ENCODE assay signal across 8 mouse cellular contexts in genomic region chr7:120597744-120598243, GRCm38 (mm10). TPM values are rescaled to one million over a fixed set of nuclear protein-coding genes. Genes with fewer than 3 reads are reported as not detected.
A peak's percentile ranks its signal among the peaks of the same experiment; 100 is the strongest.
DNase-seq lines count a peak whose midpoint lies in the region; ATAC-seq and TF ChIP-seq lines count a peak whose summit lies in the region.

No protein-coding gene starts in this region.

- 10% methylated on average over 41 of the region's 41 CpGs for WGBS in heart, embryonic 10.5 days
- 7% methylated on average over 41 of the region's 41 CpGs for WGBS in forebrain, embryonic 10.5 days
- 9% methylated on average over 41 of the region's 41 CpGs for WGBS in hindbrain, embryonic 13.5 days
- 9% methylated on average over 41 of the region's 41 CpGs for WGBS in limb, embryonic 11.5 days
- WGBS in midbrain, embryonic 16.5 days = 4% methylated on average over 41 of the region's 41 CpGs

- H3K9me3 ChIP-seq in heart, embryonic 10.5 days = no peaks in the 10 kb centered on the region
- H3K9me3 ChIP-seq in forebrain, embryonic 10.5 days = no peaks in the 10 kb centered on the region
- no peaks in the 10 kb centered on the region for H3K9me3 ChIP-seq in hindbrain, embryonic 13.5 days
- H3K9me3 ChIP-seq in limb, embryonic 11.5 days (ENCODE audit: control insufficient read depth, low read length) = no peaks in the 10 kb centered on the region
- no peaks in the 10 kb centered on the region for H3K9me3 ChIP-seq in midbrain, embryonic 16.5 days (replicated peaks; ENCODE audit: control insufficient read depth, low read length, poor library complexity, severe bottlenecking)

- H3K27ac ChIP-seq in heart, embryonic 10.5 days = peak overlapping the region; percentile 64
- peak overlapping the region; percentile 80 for H3K27ac ChIP-seq in forebrain, embryonic 10.5 days
- peak overlapping the region; percentile 71 for H3K27ac ChIP-seq in hindbrain, embryonic 13.5 days
- H3K27ac ChIP-seq in limb, embryonic 11.5 days (replicated peaks; ENCODE audit: low read depth, low read length) = no peak overlapping the region
- H3K27ac ChIP-seq in midbrain, embryonic 16.5 days (ENCODE audit: low read length) = peak overlapping the region; percentile 79

- H3K27me3 ChIP-seq in heart, embryonic 10.5 days (ENCODE audit: insufficient read depth, poor library complexity, severe bottlenecking) = peaks cover 26% of the 10 kb centered on the region
- peaks cover 25% of the 10 kb centered on the region for H3K27me3 ChIP-seq in forebrain, embryonic 10.5 days (ENCODE audit: poor library complexity, severe bottlenecking)
- no peaks in the 10 kb centered on the region; the same call in 1 of the 2 replicates for H3K27me3 ChIP-seq in hindbrain, embryonic 13.5 days
- no peaks in the 10 kb centered on the region for H3K27me3 ChIP-seq in limb, embryonic 11.5 days (ENCODE audit: control insufficient read depth, insufficient read depth, low read length)
- no peaks in the 10 kb centered on the region; the same call in 1 of the 2 replicates for H3K27me3 ChIP-seq in midbrain, embryonic 16.5 days (ENCODE audit: control insufficient read depth, insufficient read depth, low read depth, low read length)

- H3K9ac ChIP-seq in hindbrain, embryonic 13.5 days = peak overlapping the region; percentile 74
- H3K9ac ChIP-seq in limb, embryonic 11.5 days (ENCODE audit: low read length) = peak overlapping the region; percentile 58
- peak overlapping the region; percentile 78 for H3K9ac ChIP-seq in midbrain, embryonic 16.5 days (ENCODE audit: low read depth, low read length)

- peak overlapping the region; percentile 58 for H3K4me3 ChIP-seq in heart, embryonic 10.5 days
- peak overlapping the region; percentile 52 for H3K4me3 ChIP-seq in forebrain, embryonic 10.5 days
- peak overlapping the region; percentile 42 for H3K4me3 ChIP-seq in hindbrain, embryonic 13.5 days
- peak overlapping the region; percentile 30 for H3K4me3 ChIP-seq in limb, embryonic 11.5 days (ENCODE audit: low read depth, low read length)
- H3K4me3 ChIP-seq in midbrain, embryonic 16.5 days (ENCODE audit: low read depth, low read length) = peak overlapping the region; percentile 47

- DNase-seq in heart, embryonic 10.5 days (ENCODE audit: low spot score) = no peak
- DNase-seq in heart, adult 8-10 months (ENCODE audit: low spot score) = no peak
- peak; percentile 68 for DNase-seq in brain, embryonic 14.5 days (ENCODE audit: low read depth)
- peak; percentile 38 for DNase-seq in forebrain, embryonic 10.5 days (ENCODE audit: extremely low spot score, low spot score)
- DNase-seq in limb, embryonic 11.5 days (ENCODE audit: low spot score) = peak; percentile 65
- no peak for DNase-seq in adipocyte (ENCODE audit: low spot score)

- H3K4me2 ChIP-seq in hindbrain, embryonic 13.5 days = peak overlapping the region; percentile 73
- H3K4me2 ChIP-seq in limb, embryonic 11.5 days (ENCODE audit: low read depth, severe bottlenecking) = peak overlapping the region; percentile 62
- peak overlapping the region; percentile 77 for H3K4me2 ChIP-seq in midbrain, embryonic 16.5 days (ENCODE audit: low read length)

- no peak for TF ChIP-seq CTCF in brain, embryonic 14.5 days (IDR thresholded peaks at IDR 0.05; ENCODE audit: borderline replicate concordance, extremely low read depth, insufficient read depth, insufficient read length)

- H3K36me3 ChIP-seq in heart, embryonic 10.5 days = no peaks in the 10 kb centered on the region
- no peaks in the 10 kb centered on the region for H3K36me3 ChIP-seq in forebrain, embryonic 10.5 days (replicated peaks)
- H3K36me3 ChIP-seq in hindbrain, embryonic 13.5 days = no peaks in the 10 kb centered on the region
- H3K36me3 ChIP-seq in limb, embryonic 11.5 days (ENCODE audit: control insufficient read depth, insufficient read depth, low read length) = no peaks in the 10 kb centered on the region
- no peaks in the 10 kb centered on the region for H3K36me3 ChIP-seq in midbrain, embryonic 16.5 days (ENCODE audit: control insufficient read depth, insufficient read depth, low read length)

- peak; percentile 87 for ATAC-seq in hindbrain, embryonic 13.5 days (ENCODE audit: low FRiP score)
- peak; percentile 58 for ATAC-seq in limb, embryonic 11.5 days (ENCODE audit: insufficient number of reproducible peaks, low FRiP score, low TSS enrichment, low read depth)
- ATAC-seq in midbrain, embryonic 16.5 days = peak; percentile 87

- no peaks in the 10 kb centered on the region for H3K4me1 ChIP-seq in heart, embryonic 10.5 days
- peaks cover 10% of the 10 kb centered on the region for H3K4me1 ChIP-seq in forebrain, embryonic 10.5 days
- H3K4me1 ChIP-seq in hindbrain, embryonic 13.5 days (replicated peaks) = no peaks in the 10 kb centered on the region
- no peaks in the 10 kb centered on the region for H3K4me1 ChIP-seq in limb, embryonic 11.5 days (ENCODE audit: control insufficient read depth, insufficient read depth, low read length)
- peaks cover 6% of the 10 kb centered on the region; the same call in 1 of the 2 replicates for H3K4me1 ChIP-seq in midbrain, embryonic 16.5 days (ENCODE audit: control insufficient read depth, insufficient read depth, low read length)

- 0 out of 2 replicates have a peak, but pooled peaks have one; percentile 17 for TF ChIP-seq POLR2A in brain, embryonic 14.5 days (IDR thresholded peaks at IDR 0.05; ENCODE audit: borderline replicate concordance, extremely low read depth, insufficient read depth, insufficient read length, poor library complexity, severe bottlenecking)

RNA-seq across cellular contexts. Expression of gene Uqcrc2, which starts 37.2 kb away (rescaled TPM):
- 310 and 390 TPM in 2 replicates for polyA plus RNA-seq in heart, embryonic 10.5 days (2016; fragmentation: Nextera tagmentation; extraction: Ambion mirVana)
- 1,000 to 10,000 TPM; 1,123 to 1,294 (median 1,155) TPM for total RNA-seq in heart, adult 8-10 months (2022)
- polyA plus RNA-seq in brain, embryonic 14.5 days (2012; rRNA removed) = 154 and 174 TPM in 2 replicates
- polyA plus RNA-seq in forebrain, embryonic 10.5 days (2016; fragmentation: Nextera tagmentation; extraction: Ambion mirVana) = 177 and 180 TPM in 2 replicates
- polyA plus RNA-seq in hindbrain, embryonic 13.5 days (2015; fragmentation: Nextera tagmentation; extraction: Ambion mirVana) = 206 and 208 TPM in 2 replicates
- polyA plus RNA-seq in limb, embryonic 11.5 days (2014; fragmentation: Nextera tagmentation; extraction: Ambion mirVana) = 206 and 216 TPM in 2 replicates
- 222 and 235 TPM in 2 replicates for polyA plus RNA-seq in midbrain, embryonic 16.5 days (2015; fragmentation: Nextera tagmentation; extraction: Ambion mirVana)

Comparison
In these comparisons a context has a peak if more than half of its experiments do, and no peak if none do; other contexts are left out.
1. DNase-seq: peak in brain, embryonic 14.5 days (single experiment), forebrain, embryonic 10.5 days (single experiment) and limb, embryonic 11.5 days (single experiment); none in heart, embryonic 10.5 days (single experiment), heart, adult 8-10 months (single experiment) and adipocyte (single experiment).
2. Peak in every context shown above with its lines, with median percentiles within 50 percentile points of each other: H3K4me3 ChIP-seq, ATAC-seq, H3K4me2 ChIP-seq and H3K9ac ChIP-seq.